Mouse (Mus musculus) brown adipose tissue, adult 24 weeks (tissue): ENCODE data around the gene Snx8. TPM values are rescaled to one million over a fixed set of nuclear protein-coding genes. Genes with fewer than 3 reads are reported as not detected.

Experiments
- H3K27ac ChIP-seq: fragments of 200-500 bp; replicated peaks from 2 replicates; pipeline ENCODE4 v1.5.1; 2012; ENCODE audit warnings: low read depth, mild to moderate bottlenecking, low read length
- H3K4me1 ChIP-seq: fragments of 200-500 bp; 2 replicates; pipeline ENCODE4 v1.6.1; 2012; ENCODE audit warnings: low read length, mixed read lengths; ENCODE audit not compliant: control insufficient read depth, insufficient read depth, insufficient read length
- H3K4me3 ChIP-seq: fragments of 200-500 bp; 2 replicates; pipeline ENCODE4 v1.5.1; 2012; ENCODE audit warnings: low read depth, mild to moderate bottlenecking, low read length, moderate library complexity; ENCODE audit not compliant: insufficient read depth
- polyA plus RNA-seq: library from polyadenylated mRNA; stranded (reverse); fragments of >200 nt; gene quantifications from 2 replicates; pipeline ENCODE4 v1.2.4, GENCODE M21; 2012; ENCODE audit not compliant: missing spikeins, insufficient read depth, insufficient read length

Snx8 gene
- polyA plus RNA-seq, 1 experiment: 5.5 TPM

DNA sequence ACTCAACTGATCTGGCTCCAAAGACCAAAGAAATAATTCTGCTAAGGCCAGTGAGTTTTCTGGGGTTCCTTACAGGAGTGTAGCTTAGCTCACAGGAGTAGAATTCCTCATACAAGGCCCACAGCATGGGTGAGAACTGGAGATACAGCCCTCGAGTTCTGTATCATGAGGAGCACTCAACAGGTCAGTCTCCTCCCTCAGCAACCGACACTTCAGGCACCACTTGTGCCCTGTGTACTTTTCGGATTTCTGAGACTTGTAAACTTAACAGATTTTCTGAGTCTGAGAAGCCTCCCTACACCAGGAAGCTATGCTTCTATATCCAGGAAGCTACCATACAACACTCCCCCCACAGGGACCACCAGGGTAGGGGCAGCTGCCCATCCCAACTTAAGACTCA is 49.2 kb downstream of the Snx8 start:
- H3K4me1 ChIP-seq: no peaks in the 10 kb centered on the region

DNA sequence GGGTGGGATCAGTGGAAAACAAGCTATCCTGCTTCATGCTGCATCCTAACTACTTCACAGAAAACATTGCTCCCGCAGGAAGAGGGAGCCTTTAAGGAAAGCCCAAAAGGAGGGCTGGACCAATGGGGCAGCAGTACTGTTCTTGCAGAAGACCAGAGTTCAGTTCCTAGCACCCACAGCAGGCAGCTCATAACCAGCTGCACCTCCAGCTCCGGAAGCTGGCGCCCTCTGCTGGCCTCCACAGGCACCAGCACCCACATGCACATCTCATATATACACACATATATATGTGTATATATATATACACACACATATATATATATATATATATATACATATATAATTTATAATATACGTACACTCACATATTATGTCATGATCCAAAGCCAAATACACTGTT is 50.3 kb downstream of the Snx8 start:
- no peak overlapping the region for H3K4me3 ChIP-seq
- no peak overlapping the region for H3K27ac ChIP-seq
- no peaks in the 10 kb centered on the region for H3K4me1 ChIP-seq

More for the DNA sequence above, 49.2 kb downstream of the Snx8 start:
- H3K27ac ChIP-seq: no peak overlapping the region
- no peak overlapping the region for H3K4me3 ChIP-seq

DNA sequence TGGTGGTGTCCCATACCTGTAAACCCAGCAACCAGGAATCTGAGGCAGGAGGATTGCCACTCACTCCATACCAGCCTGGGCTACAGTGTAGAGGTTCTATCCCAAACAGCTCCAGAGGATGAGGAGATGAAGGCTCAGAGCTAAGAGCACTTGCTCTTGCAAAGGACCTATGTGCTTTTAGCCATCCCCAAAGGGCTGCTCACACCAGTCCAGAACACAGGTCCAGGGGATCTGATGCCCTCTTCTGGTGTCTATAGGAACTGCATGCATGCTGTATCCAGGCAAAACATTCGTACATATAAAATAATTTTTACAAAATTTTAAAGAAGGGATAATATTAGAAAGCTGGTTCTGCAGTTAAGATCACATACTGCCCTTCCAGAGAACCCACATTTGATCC is 52.4 kb downstream of the Snx8 start:
- no peak overlapping the region for H3K27ac ChIP-seq
- no peaks in the 10 kb centered on the region for H3K4me1 ChIP-seq
- no peak overlapping the region for H3K4me3 ChIP-seq

DNA sequence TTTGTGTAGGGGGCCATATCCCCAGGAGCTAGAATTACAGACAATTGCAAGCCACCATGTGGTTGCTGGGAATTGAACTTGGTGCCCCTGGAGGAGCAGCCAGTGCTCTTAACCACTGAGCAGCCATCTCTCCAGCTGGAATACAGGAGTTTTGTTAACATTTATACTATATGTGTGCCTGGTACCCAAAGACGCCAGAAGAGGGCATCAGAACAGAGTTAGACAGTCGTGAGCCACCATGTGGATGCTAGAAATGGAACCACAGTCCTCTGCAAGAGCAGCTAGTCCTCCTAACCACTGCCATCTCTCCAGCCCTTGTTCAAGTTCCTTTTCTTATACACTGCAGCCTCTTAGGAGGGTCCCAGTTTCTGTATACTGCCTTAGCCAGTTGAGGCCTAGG is 55.4 kb downstream of the Snx8 start:
- peaks cover 6% of the 10 kb centered on the region for H3K4me1 ChIP-seq
- H3K4me3 ChIP-seq: no peak overlapping the region

DNA sequence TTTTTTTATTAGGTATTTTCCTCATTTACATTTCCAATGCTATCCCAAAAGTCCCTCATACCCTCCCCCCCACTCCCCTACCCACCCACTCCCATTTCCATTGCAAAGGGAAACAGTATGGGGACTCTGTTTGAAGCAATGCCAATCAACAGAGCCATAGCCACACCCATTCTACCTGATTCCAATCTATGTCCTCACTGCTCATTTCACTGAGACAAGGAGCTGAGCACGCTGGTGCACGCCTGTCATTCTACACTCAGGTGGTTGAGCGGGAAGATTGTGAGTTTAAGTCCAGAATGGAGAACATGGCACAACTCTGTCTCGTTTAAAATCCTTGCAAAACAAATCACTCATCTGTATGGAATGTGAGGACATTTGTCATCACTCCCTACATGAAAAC is 56.5 kb downstream of the Snx8 start:
- Histone ChIP-seq H3K4me1 (peaks cover 6% of the 10 kb centered on the region), H3K27ac (no peak overlapping the region), H3K4me3 (no peak overlapping the region)

More for the DNA sequence above, 55.4 kb downstream of the Snx8 start:
- no peak overlapping the region for H3K27ac ChIP-seq

DNA sequence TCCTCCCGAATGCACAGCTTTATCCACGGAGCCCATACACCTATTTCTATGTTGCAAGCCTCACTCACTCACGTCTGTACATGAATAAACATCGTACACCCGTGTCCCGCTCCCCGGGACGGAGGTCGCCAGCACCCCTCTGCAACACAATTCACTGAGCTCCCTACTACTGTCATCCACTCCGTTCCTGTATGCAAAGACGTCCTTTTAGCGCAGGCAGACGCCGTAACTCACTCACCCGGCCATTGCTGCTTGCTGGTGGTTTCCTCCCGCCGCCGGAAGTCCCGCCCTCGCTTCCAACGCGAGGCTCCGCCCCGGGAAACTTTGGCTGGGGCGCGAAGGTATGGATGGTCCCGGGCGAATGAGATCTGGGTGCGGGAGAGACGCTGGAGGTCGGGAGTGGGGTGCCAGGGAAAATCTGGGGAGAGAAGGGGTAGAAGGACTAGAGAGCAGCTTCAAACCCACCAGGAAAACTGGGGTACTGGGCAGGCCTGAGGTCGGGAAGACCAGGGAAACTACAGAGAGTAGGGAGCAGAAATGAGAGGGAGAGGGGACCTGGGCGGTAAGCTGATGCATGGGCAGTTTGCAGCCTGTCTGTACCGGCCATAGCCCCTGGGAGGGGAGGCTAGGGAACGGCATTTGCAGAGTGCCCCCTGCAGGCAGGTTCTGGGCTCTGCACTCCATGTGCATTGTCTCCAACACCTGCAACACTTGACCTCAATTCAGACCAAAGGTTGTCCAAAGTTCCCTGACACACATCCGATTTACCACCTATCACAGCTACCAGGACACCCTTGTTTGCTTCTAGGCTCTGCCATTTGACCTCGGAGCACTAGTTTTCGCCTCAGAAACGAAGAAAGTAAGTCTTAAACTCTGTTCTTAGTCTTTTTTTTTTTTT is 57.2 kb downstream of the Snx8 start, which contains the start of gene Mrm2:
Gene Mrm2, minus strand, starts transcription at position 284 of the 898 bp plus-strand sequence.
- Histone ChIP-seq H3K4me1 (peaks cover 6% of the 10 kb centered on the region), H3K27ac (peak within 1 kb of the TSS; percentile 20; the same call in 1 of the 2 replicates), H3K4me3 (peak within 1 kb of the TSS; percentile 95)

DNA sequence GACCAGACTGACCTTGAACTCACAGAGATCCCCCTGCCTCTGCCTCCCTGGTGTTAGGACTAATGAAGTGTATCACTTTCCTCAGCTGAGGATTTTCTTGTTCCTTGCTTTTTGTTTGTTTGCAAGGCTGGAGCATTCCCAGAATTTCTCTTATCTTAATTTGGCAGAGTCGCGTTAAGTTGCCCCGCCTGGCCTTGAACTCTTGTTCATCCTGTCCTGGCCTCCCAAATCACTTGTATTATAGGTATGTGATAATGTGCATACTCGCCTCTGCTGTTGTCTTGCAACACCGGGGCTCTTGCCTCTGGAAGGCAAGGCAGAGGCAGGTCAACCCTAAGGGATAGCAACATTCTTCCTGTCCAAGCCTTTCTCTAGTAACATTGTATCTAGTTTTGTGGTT is 65.0 kb downstream of the Snx8 start:
- Histone ChIP-seq H3K4me1 (0 out of 2 replicates have a peak, but pooled peaks cover 3% of the 10 kb centered on the region), H3K4me3 (no peak overlapping the region)

DNA sequence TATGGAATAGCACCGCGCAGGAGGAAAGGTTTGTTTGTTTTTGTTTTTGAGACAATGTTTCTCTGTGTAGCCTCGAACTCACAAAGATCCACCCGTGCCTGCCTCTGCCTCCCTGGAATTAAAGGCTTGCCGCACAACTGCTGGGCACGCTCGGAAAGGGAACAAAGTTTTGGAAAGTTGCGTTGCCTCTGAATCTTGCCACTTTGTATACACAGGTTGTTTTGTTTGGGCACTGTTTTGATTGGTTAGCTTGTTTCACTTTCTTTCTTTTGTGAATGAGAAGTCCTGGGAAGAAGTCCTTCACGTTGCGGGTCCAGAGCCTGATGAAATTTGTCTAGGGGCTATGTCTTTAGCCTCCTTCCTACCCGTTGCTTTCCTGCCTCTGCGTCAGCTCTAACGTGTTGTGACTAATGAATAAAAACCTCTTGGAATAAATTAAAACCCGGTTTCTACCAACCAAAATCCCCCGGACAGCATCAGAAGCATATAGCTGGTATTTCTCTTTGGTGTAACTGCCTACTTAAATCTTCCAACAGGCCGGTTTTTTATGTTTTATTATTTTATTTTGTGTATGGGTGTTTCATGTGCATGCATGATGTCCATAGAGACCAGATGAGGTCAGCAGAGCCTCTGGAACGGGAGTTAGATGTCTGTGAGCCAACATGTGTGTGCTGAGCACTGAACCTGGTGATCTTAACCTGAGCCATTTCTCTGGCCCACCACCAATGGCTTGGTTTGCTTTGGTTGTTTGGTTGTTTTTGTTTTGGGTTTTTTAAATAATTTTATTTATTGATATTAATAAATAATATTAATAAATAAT is 67.1 kb downstream of the Snx8 start:
- Histone ChIP-seq H3K4me1 (0 out of 2 replicates have a peak, but pooled peaks cover 3% of the 10 kb centered on the region), H3K4me3 (peak overlapping the region; percentile 74), H3K27ac (peak overlapping the region; percentile 75)

More for the DNA sequence above, 65.0 kb downstream of the Snx8 start:
- H3K27ac ChIP-seq: no peak overlapping the region

DNA sequence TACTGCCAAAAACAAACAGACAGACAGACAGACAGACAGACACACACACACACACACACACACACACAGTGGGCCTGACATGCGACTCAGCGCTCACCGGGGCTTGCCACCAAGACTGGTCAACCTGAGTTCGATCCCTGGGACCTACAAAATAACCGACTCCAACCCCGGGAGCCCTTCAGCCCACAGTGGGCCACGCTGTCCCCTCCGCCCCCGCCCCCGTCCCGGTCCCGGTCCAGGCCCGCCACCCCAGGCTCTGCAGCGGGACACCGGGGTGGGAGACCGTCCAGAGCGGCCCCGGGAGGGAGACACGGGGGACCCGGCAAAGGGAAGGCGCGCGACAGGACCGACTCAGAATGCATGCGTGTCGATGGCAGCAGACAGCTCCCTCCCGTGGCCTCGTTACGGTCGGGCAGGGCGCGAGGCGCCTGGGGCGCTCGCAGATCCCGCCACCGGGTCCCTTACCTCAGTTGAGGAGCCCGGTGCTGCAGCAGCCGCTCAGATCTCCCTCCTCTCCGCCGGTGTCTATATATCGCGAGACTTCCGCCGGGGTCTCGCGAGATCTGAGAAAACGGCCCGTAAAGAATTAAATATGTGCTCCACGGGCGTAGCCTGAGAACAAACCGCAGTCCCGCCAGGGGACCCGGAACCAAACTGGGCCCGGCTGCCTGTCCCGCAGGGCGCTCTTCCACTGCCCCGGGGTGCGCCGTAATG is 67.9 kb downstream of the Snx8 start, which contains the start of the genes Mad1l1 and Nudt1:
Gene Mad1l1, minus strand, starts transcription at position 511 of the 714 bp plus-strand sequence.
Gene Nudt1, plus strand, starts transcription at position 615 of the 714 bp plus-strand sequence.
- H3K4me3 ChIP-seq: peak within 1 kb of the TSS; percentile 74
- H3K27ac ChIP-seq: peak within 1 kb of the TSS; percentile 75
- 0 out of 2 replicates have a peak, but pooled peaks cover 3% of the 10 kb centered on the region for H3K4me1 ChIP-seq

DNA sequence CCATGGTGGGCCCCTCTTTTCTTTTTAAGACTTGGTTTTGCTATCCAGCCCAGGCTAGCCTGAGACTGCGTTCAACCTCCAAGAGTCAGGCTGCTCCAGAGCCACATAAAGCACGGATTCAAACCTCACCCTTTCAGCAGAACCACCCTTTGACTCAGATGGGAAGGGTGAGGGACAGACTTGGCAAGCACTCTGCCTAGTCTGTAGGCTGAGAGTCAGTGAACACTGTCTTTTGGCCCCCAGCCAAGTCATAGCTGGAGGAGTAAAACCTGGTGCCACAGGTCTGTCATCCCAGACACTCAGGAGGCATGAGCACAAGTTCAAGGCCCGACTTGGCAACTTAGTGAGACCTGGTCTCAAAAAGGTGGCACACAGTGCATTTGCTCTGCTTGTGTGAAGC is 72.3 kb downstream of the Snx8 start:
- no peak overlapping the region for H3K27ac ChIP-seq
- H3K4me3 ChIP-seq: no peak overlapping the region
- 0 out of 2 replicates have a peak, but pooled peaks cover 3% of the 10 kb centered on the region for H3K4me1 ChIP-seq

DNA sequence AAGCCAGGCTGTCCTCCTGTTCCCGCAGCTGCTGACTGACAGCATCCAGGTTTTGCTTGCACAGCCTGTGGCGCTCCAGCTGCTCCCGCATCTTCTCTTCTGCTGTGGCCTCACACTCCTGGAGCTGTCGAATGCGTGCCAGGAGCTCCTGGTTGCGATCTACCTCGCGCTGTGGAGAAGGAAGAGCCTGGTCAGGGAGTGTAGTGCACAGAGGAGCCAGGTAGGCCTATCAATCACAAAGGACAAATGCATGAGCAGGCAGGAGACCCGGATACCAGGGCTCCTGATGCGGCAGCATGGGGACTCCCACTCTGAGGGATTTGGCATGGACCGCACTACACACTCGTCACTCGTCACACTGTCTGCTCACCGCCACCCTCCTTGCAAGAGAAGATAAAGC is 81.5 kb downstream of the Snx8 start:
- Histone ChIP-seq H3K4me1 (no peaks in the 10 kb centered on the region), H3K27ac (no peak overlapping the region), H3K4me3 (no peak overlapping the region)

DNA sequence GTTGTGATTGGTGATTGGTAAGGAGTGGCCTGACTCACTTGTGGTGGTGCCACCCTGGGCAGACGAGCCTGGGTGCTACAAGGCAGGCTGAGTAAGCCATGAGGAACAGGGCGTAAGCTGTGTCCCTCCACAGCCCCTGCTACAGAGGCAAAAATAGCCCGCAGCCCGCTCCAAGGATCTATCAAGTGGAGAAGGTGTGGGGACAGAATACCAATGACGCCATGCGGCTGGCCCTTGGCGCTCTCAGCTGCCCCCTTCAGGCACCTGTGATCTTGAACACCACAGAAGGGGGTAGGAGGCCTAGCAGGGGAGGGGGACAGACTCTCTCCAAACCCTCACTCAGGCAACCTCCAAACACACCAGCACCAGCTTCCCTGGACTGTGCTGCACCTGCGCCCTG is 83.0 kb downstream of the Snx8 start:
- Histone ChIP-seq H3K4me1 (no peaks in the 10 kb centered on the region), H3K27ac (no peak overlapping the region), H3K4me3 (no peak overlapping the region)

DNA sequence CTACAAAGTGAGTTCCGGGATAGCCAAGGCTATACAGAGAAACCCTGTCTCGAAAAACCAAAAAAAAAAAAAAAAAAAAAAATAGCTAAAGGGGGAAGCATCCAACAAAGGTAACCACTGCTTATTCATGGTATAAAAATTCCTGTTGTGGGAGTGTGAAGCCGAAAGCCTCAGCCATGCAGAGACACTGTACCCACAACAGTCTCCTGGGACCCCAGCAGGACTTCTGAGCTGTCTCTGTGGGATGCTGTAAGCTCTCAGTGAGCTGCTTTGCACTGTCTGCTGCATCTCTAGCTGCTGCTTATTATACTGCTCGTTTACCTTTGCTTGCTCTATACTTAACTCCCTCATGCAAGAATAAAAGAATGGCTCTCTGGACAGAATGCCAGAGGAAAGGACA is 90.8 kb downstream of the Snx8 start:
- Histone ChIP-seq H3K4me3 (no peak overlapping the region), H3K27ac (no peak overlapping the region), H3K4me1 (no peaks in the 10 kb centered on the region)

DNA sequence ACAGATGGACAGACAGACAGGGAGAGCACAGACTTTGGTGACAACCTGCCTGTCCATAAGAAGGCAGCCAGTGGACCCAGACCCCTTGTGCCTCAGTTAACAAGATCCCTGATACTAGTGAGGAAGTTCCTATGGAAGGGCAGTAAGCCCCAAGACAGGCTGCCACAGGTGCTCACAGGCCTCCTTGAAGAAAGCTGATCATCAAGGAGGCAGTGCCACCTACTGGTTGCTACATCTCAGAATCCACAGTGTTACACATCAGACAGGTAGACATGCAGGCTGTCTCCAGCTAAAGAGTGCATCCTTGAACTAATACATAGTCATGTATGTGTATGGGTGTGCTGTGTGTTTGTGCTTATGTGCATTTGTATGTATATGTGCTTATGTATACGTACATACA is 96.9 kb downstream of the Snx8 start:
- H3K27ac ChIP-seq: no peak overlapping the region
- no peak overlapping the region for H3K4me3 ChIP-seq
- H3K4me1 ChIP-seq: no peaks in the 10 kb centered on the region
